Mouse (Mus musculus): ENCODE data around the gene Slit1. TPM values are rescaled to one million over a fixed set of nuclear protein-coding genes. Genes with fewer than 3 reads are reported as not detected.

Slit1 gene
- polyA plus RNA-seq, 2 experiments from 2014 or later, result 0.08 TPM; not detected in 1

- no peak for ATAC-seq
These were observed 20.1 kb downstream of the Slit1 start for GRCm38 (mm10) chr19:41723337-41723736.

DNA sequence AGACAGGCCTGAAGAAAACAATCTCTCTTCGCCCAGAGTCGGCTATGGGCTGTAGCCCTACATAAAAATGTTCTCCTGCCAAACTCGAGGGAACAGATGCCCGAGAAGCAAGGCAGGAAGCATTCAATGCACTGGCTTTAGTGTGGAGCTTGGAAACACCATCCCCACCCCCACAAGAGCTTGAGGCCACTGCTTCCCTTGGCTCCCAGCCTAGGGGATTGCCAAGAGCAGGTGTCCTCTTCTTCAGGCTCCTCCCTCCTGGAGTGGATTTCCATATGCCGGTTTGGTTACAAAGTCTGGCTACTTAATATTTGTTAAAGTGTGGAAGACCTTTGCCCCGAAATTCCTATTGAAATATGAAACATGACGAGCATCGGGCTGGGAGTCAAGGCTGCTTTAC is 24.0 kb downstream of the Slit1 start:
- ATAC-seq, result no peak

- no peak for ATAC-seq
These were observed 26.9 kb downstream of the Slit1 start for GRCm38 (mm10) chr19:41716233-41717218.

- ATAC-seq, result no peak
These were observed 29.0 kb downstream of the Slit1 start for GRCm38 (mm10) chr19:41714431-41714917.

- no peak for ATAC-seq
These were observed 30.6 kb downstream of the Slit1 start for GRCm38 (mm10) chr19:41712829-41713228.

DNA sequence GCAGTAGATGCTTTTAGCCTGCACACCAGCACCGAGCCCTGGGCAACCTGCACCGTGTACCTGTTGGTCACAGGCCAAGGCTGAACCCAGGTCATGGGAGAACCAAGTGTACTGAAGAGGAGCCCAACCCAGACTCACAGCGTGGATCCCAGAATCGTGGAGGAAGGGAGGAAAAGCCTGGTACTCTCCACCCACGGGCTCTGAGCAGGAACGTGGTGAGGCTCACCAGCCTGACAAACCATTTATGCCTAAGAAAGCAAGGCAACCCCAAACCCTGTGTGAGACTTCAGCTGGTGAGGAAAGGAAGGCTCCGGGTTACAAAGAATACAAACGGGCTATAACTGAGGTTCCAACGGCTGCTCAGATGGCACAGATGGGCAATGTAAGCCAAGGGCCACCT is 31.8 kb downstream of the Slit1 start:
- ATAC-seq, result no peak

DNA sequence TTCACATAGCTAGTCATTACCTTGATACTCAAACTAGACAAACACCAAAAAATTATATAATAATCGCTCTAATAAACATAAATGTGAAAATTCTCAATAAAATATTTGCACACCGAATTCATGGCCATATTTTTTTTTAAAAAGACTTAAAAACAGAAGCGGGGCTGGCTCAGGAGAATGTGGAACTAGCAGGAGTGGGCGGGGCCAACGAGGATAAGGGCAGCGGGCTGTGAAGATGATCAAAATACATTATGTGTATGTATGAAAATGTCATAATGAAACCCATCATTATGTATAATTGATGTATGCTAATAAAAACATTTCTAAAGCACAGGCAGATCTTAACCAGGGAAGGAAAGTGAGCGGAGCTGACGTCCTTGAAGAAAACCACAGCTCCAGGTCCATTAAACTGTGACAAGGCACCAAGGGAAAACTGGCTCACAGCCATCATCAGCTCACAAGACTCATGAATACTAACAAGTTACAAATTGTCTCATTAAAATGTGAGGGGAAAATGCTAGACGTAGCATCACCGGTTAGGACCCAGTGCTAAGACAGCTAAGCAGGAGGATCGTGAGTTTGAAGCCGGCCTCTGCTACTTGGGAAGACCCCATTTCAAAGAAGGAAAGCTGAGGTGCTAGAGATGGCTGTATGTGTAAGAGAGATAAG is 33.8 kb downstream of the Slit1 start:
- no peak for ATAC-seq

- ATAC-seq, result no peak
These were observed 35.6 kb downstream of the Slit1 start for GRCm38 (mm10) chr19:41707850-41708249.

DNA sequence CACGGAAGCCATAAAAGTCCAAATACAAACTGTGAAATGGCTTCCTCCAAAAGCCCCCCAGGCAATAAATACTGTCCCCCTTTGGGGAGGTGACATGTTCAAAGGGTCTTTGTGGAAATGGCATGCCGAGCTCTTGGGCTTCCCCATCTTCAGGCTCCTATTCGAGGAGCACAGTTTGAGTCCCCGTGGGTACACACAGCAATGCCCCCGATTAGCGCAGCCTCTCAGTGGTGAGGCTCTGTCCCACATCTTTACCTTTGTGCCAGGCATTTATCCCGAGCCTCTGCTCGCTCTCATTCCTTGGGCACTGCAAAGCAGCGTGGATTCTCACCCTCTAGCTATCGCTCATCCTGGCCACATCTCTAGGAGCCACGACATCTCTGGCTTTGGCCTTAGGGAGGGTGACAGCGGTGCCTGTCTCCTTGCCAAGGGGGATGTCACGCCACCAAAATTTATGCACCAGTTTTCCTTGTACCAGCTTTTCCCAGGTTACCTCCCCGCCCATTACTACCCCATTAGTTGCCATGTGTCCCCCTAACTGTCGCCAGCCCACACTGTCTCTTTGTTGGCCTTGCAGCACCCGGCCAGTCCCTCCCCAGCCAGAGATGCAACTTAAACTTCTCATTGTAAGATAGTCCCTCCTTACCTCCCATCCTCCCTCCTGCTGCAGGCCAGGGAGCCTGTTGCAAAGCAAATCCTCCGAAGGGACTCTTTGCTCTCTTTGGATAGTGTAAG is 37.2 kb downstream of the Slit1 start:
- ATAC-seq, result no peak

DNA sequence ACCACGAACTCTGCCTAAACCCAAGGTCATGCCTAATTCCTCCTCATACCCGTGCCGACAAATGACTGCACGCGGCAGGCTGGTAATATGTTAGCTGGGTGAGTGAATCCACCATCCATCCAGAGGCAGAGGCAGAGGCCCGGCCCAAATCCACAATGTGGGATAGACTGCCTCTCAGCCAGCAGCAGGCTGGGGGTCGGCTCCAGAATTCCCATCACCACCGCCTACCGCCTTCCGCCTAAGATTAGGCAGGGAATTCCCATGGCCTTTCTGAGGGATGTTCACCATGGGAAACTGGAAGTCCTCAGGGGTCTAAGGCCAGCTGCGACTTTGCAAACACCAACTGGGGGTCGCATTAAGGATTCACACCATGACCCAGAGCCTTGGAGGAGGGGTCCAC is 38.0 kb downstream of the Slit1 start:
- ATAC-seq, result no peak

DNA sequence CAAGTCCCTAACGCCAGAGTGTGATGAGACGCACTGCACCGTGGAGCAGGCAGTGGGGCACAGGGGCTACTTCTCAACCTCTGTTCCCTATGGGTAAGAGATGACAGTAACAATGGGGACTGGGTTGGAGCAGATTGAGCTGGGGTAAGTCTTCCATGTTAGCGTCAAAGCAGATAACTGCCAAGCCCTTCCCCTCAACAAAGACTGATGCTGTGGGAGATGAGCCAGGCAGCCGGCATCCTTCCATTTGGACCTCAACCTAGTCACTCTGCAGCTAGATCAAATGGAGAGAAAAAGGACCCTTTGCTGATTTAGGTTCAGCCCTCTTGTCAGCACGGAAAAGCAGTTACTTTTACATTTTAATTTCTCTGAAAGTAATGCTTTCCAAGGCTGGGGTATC is 40.8 kb downstream of the Slit1 start:
- no peak for ATAC-seq

GRCm38 (mm10) chr19:41698857-41699424 is 44.5 kb downstream of the Slit1 start:
- no peak for ATAC-seq

DNA sequence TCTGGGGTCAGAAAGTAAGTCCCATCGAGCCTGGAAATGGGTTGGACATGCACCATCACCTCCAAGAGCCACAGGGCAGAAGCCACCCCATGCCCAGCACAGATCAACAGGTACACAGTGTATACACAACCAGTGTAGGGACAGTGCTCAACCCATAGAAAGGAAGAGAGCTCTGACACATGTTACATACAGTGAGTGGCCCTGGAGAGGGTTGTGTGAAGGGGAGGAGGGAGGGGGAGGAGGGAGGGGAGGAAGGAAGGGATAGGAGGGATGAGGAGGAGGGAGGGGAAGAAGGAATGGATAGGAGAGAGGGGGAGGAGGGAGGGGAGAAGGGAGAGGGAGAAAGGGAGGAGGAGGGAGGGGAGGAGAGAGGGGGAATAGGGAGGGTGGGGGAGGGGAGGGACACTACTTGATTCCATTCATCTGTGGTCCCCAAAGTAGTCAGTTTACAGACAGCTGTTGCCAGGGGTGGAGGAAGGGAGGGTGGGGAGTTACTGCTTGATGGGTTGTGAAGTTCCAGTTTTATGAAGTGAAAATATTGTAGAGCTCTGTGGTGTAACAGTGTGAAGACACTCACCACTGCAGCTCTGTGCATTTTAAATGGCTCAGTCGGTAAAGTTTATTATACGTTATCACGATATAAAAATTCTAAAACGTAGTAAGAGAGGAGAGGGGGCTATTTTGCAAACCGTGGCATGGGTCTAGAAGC is 45.5 kb downstream of the Slit1 start:
- ATAC-seq, result no peak

- no peak for ATAC-seq
These were observed 46.2 kb downstream of the Slit1 start for GRCm38 (mm10) chr19:41697111-41697806.

- no peak for ATAC-seq
These were observed 47.0 kb downstream of the Slit1 start for GRCm38 (mm10) chr19:41696443-41696842.

DNA sequence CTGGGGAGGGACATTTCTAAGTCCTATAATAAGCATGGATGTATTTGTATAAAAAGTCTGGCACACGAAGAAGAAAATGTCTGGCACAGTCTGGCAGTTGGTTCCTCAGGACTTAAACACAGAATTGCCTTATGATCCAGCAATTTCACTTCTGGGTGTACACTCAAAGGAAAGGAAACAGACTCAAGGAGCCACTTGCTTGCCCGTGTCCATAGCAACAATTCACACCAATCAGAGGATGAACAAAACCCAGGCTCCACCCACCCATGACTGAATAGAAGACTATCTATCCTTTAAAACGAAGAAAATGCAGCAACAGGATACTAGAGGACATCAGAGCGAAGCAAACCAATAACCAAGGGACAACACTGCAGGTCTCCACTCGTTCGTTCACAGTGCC is 48.4 kb downstream of the Slit1 start:
- no peak for ATAC-seq

- no peak for ATAC-seq
These were observed 48.9 kb downstream of the Slit1 start for GRCm38 (mm10) chr19:41694610-41695009.

- no peak for ATAC-seq
These were observed 49.7 kb downstream of the Slit1 start for GRCm38 (mm10) chr19:41693727-41694126.

DNA sequence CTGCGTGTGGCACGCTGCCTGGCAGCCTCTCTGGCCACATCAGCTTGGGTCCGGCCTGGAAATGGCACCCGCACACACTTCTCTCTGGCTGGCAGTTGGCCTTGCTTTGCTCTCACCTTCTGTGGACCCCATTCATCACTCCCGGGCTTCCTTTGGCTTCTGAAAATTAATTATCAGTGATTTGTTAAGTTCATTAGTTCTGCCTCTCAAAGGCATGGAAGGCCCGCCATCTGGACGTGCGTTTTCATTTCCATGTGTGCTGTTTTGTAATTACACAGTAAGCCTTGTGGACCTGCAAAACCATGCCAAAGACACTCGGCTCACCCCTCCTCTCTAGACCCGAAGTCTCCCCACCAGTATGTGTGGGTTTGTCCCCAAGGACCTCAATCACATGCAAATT is 53.4 kb downstream of the Slit1 start:
- ATAC-seq, result no peak

DNA sequence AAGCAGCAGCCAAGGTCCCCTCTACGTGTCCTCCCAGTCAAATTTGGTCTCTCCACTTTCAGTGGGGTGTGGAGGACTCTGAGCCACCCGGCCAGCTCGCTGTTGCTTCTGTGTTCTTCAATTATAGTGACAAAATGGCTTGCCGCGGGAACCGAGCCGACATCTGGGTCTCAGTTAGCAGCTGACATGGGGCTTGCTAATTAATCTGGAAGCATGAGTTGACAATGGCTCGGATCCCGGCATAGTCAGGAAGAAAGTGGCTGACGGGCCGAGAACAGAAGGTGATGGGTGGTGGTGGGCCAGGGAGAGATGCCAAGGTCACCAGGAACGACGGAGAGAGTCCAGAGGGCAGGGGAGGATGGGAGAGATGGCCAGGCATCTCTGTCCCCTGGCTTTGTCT is 55.2 kb downstream of the Slit1 start:
- no peak for ATAC-seq

GRCm38 (mm10) chr19:41687836-41688235 is 55.6 kb downstream of the Slit1 start:
- ATAC-seq, result no peak
